Mouse (Mus musculus): ENCODE measurements around the gene Glra2. TPM values are rescaled to one million over a fixed set of nuclear protein-coding genes. Genes with fewer than 3 reads are reported as not detected.
"Not testable (repeated sequence)": the region's sequence is repeated elsewhere in the genome, so short reads cannot be mapped to it uniquely, and the experiment has no call there.

The Glra2 gene
- total RNA-seq (2022) = not detected

- DNase-seq (ENCODE audit: low spot score) = no peak
These were observed at the start of gene Glra2 for GRCm38 (mm10) chrX:165326939-165327698. Gene Glra2 (minus strand): TSS chrX:165327393.

- peak; percentile 14 for DNase-seq (ENCODE audit: low spot score)
These were observed 35.6 kb upstream of the Glra2 start for GRCm38 (mm10) chrX:165362798-165363197.

GRCm38 (mm10) chrX:165344611-165345010, 17.4 kb upstream of the Glra2 start:
- no peak for DNase-seq (ENCODE audit: low spot score)

- no peak for DNase-seq (ENCODE audit: low spot score)
These were observed 623 bp upstream of the Glra2 start for GRCm38 (mm10) chrX:165327699-165328333.

- no peak for DNase-seq (ENCODE audit: low spot score)
These were observed 133.6 kb downstream of the Glra2 start for GRCm38 (mm10) chrX:165193550-165193949.

GRCm38 (mm10) chrX:165191170-165191569, 136.0 kb downstream of the Glra2 start:
- DNase-seq (ENCODE audit: low spot score) = no peak

GRCm38 (mm10) chrX:165182948-165183347, 144.2 kb downstream of the Glra2 start:
- not testable (repeated sequence) for DNase-seq (ENCODE audit: low spot score)

GRCm38 (mm10) chrX:165156549-165156948, 170.6 kb downstream of the Glra2 start:
- no peak for DNase-seq (ENCODE audit: low spot score)

- no peak for DNase-seq (ENCODE audit: low spot score)
These were observed 223.0 kb downstream of the Glra2 start for GRCm38 (mm10) chrX:165104171-165104570.
